Mouse (Mus musculus): ENCODE measurements around the gene Lrp1. TPM values are rescaled to one million over a fixed set of nuclear protein-coding genes. Genes with fewer than 3 reads are reported as not detected.

The Lrp1 gene
- polyA plus RNA-seq, 1 experiment, result 118 TPM

Other genes starting within 250 kb of the Lrp1 start
- gene R3hdm2, start 240.8 kb downstream of the Lrp1 start, polyA plus RNA-seq (2012; rRNA removed), result 47.2 and 49.4 TPM in 2 replicates
- 0.66 and 1.6 TPM in 2 replicates for gene Stac3, start 119.5 kb downstream of the Lrp1 start, polyA plus RNA-seq (2012; rRNA removed)
- 6.0 and 6.1 TPM in 2 replicates for gene Ndufa4l2, start 106.2 kb downstream of the Lrp1 start, polyA plus RNA-seq (2012; rRNA removed)
- 59.0 and 62.5 TPM in 2 replicates for gene Shmt2, start 98.7 kb downstream of the Lrp1 start, polyA plus RNA-seq (2012; rRNA removed)
- gene Nxph4, start 86.6 kb downstream of the Lrp1 start, polyA plus RNA-seq (2012; rRNA removed), result 0.22 and 0.25 TPM in 2 replicates
- 67.5 and 122 TPM in 2 replicates for gene Stat6, start 21.8 kb upstream of the Lrp1 start, polyA plus RNA-seq (2012; rRNA removed)
- 4.1 and 4.8 TPM in 2 replicates for gene Nemp1, start 45.8 kb upstream of the Lrp1 start, polyA plus RNA-seq (2012; rRNA removed)
- gene Nab2, start 47.4 kb upstream of the Lrp1 start, polyA plus RNA-seq (2012; rRNA removed), result 9.9 and 19.4 TPM in 2 replicates
- 479 and 710 TPM in 2 replicates for gene Myo1a, start 84.0 kb upstream of the Lrp1 start, polyA plus RNA-seq (2012; rRNA removed)
- gene Tac2, start 103.3 kb upstream of the Lrp1 start, polyA plus RNA-seq (2012; rRNA removed), result 0.19 and 0.36 TPM in 2 replicates
- gene Zbtb39, start 118.4 kb upstream of the Lrp1 start, polyA plus RNA-seq (2012; rRNA removed), result 6.1 and 9.4 TPM in 2 replicates
- gene Gpr182, start 130.6 kb upstream of the Lrp1 start, polyA plus RNA-seq (2012; rRNA removed), result 1.2 and 1.3 TPM in 2 replicates
- 0.23 and 0.78 TPM in 2 replicates for gene Rdh1, start 138.6 kb upstream of the Lrp1 start, polyA plus RNA-seq (2012; rRNA removed)
- gene Rdh16f1, start 138.6 kb upstream of the Lrp1 start, polyA plus RNA-seq (2012; rRNA removed), result 1.1 TPM in 1 of 2 replicates, not detected in the other
- gene Rdh9, start 155.2 kb upstream of the Lrp1 start, polyA plus RNA-seq (2012; rRNA removed), result 31.1 and 52.7 TPM in 2 replicates
- gene Rdh16, start 180.0 kb upstream of the Lrp1 start, polyA plus RNA-seq (2012; rRNA removed), result 4.0 and 6.6 TPM in 2 replicates
- gene Rdh19, start 228.8 kb upstream of the Lrp1 start, polyA plus RNA-seq (2012; rRNA removed), result not detected in 2 replicates
- gene Rdh16f2, start 245.3 kb upstream of the Lrp1 start, polyA plus RNA-seq (2012; rRNA removed), result 0.68 and 2.2 TPM in 2 replicates

Data from large intestine, adult 2 months (tissue).